Mouse (Mus musculus): ENCODE results near the gene Fgfr2. TPM values are rescaled to one million over a fixed set of nuclear protein-coding genes. Genes with fewer than 3 reads are reported as not detected.
A peak's percentile ranks its signal among the peaks of the same experiment; 100 is the strongest.

The Fgfr2 gene
- polyA plus RNA-seq, 1 experiment from 2014 or later = 121 TPM

GRCm38 (mm10) chr7:130257991-130258703, 2865.0 kb downstream of the Fgfr2 start:
- Histone ChIP-seq H3K4me3 (peak overlapping the region; percentile 13; the same call in 1 of the 2 replicates), H3K4me2 (replicated peaks) (peak overlapping the region; percentile 77), H3K9me3 (no peaks in the 10 kb centered on the region), H3K27ac (peak overlapping the region; percentile 41; the same call in 1 of the 2 replicates), H3K27me3 (0 out of 2 replicates have a peak, but pooled peaks cover 3% of the 10 kb centered on the region), H3K36me3 (0 out of 2 replicates have a peak, but pooled peaks cover 17% of the 10 kb centered on the region), H3K4me1 (peaks cover 69% of the 10 kb centered on the region), H3K9ac (no peak overlapping the region)
- 10% methylated on average over 8 of the region's 8 CpGs for WGBS
- ATAC-seq (ENCODE audit: insufficient number of reproducible peaks, insufficient read depth, low FRiP score, low TSS enrichment) = no peak

GRCm38 (mm10) chr7:130253264-130253663, 2869.9 kb downstream of the Fgfr2 start:
- Histone ChIP-seq H3K36me3 (0 out of 2 replicates have a peak, but pooled peaks cover 8% of the 10 kb centered on the region), H3K9me3 (no peaks in the 10 kb centered on the region), H3K27ac (no peak overlapping the region), H3K27me3 (no peaks in the 10 kb centered on the region), H3K4me2 (replicated peaks) (no peak overlapping the region), H3K9ac (no peak overlapping the region), H3K4me3 (no peak overlapping the region), H3K4me1 (peaks cover 72% of the 10 kb centered on the region)
- 38% methylated on average over 4 of the region's 4 CpGs for WGBS
- no peak for ATAC-seq (ENCODE audit: insufficient number of reproducible peaks, insufficient read depth, low FRiP score, low TSS enrichment)

GRCm38 (mm10) chr7:130251936-130252523, 2871.1 kb downstream of the Fgfr2 start:
- no peaks in the 10 kb centered on the region for H3K9me3 ChIP-seq
- H3K27ac ChIP-seq = no peak overlapping the region
- H3K27me3 ChIP-seq = no peaks in the 10 kb centered on the region
- WGBS = 55% methylated on average over 3 of the region's 3 CpGs
- 0 out of 2 replicates have a peak, but pooled peaks cover 8% of the 10 kb centered on the region for H3K36me3 ChIP-seq
- no peak overlapping the region for H3K4me2 ChIP-seq (replicated peaks)
- H3K4me1 ChIP-seq = peaks cover 72% of the 10 kb centered on the region
- no peak overlapping the region for H3K9ac ChIP-seq
- H3K4me3 ChIP-seq = no peak overlapping the region
- ATAC-seq (ENCODE audit: insufficient number of reproducible peaks, insufficient read depth, low FRiP score, low TSS enrichment) = no peak

- Histone ChIP-seq H3K27me3 (no peaks in the 10 kb centered on the region), H3K36me3 (0 out of 2 replicates have a peak, but pooled peaks cover 4% of the 10 kb centered on the region), H3K4me1 (peaks cover 76% of the 10 kb centered on the region), H3K4me2 (replicated peaks) (0 out of 2 replicates have a peak overlapping the region, but pooled peaks have one; percentile 11), H3K4me3 (no peak overlapping the region), H3K27ac (0 out of 2 replicates have a peak overlapping the region, but pooled peaks have one; percentile 11), H3K9me3 (no peaks in the 10 kb centered on the region), H3K9ac (no peak overlapping the region)
- no peak for ATAC-seq (ENCODE audit: insufficient number of reproducible peaks, insufficient read depth, low FRiP score, low TSS enrichment)
- WGBS = 36% methylated on average over 4 of the region's 4 CpGs
Measured at GRCm38 (mm10) chr7:130250994-130251393, 2872.2 kb downstream of the Fgfr2 start.

GRCm38 (mm10) chr7:130248403-130248802, 2874.7 kb downstream of the Fgfr2 start:
- Histone ChIP-seq H3K9me3 (no peaks in the 10 kb centered on the region), H3K4me2 (replicated peaks) (no peak overlapping the region), H3K36me3 (no peaks in the 10 kb centered on the region), H3K27ac (no peak overlapping the region), H3K4me1 (peaks cover 84% of the 10 kb centered on the region), H3K9ac (peak overlapping the region; percentile 4; the same call in 1 of the 2 replicates), H3K27me3 (no peaks in the 10 kb centered on the region), H3K4me3 (no peak overlapping the region)
- WGBS = 71% methylated on average over 7 of the region's 7 CpGs
- no peak for ATAC-seq (ENCODE audit: insufficient number of reproducible peaks, insufficient read depth, low FRiP score, low TSS enrichment)

GRCm38 (mm10) chr7:130247831-130248230, 2875.3 kb downstream of the Fgfr2 start:
- Histone ChIP-seq H3K4me2 (replicated peaks) (no peak overlapping the region), H3K4me3 (no peak overlapping the region), H3K9me3 (no peaks in the 10 kb centered on the region), H3K4me1 (peaks cover 82% of the 10 kb centered on the region), H3K36me3 (no peaks in the 10 kb centered on the region), H3K9ac (no peak overlapping the region), H3K27me3 (no peaks in the 10 kb centered on the region), H3K27ac (no peak overlapping the region)
- 67% methylated on average over 10 of the region's 10 CpGs for WGBS
- ATAC-seq (ENCODE audit: insufficient number of reproducible peaks, insufficient read depth, low FRiP score, low TSS enrichment) = no peak

- no peaks in the 10 kb centered on the region for H3K27me3 ChIP-seq
- no peak overlapping the region for H3K9ac ChIP-seq
- H3K4me2 ChIP-seq (replicated peaks) = no peak overlapping the region
- no peak for ATAC-seq (ENCODE audit: insufficient number of reproducible peaks, insufficient read depth, low FRiP score, low TSS enrichment)
- no peaks in the 10 kb centered on the region for H3K36me3 ChIP-seq
- WGBS = 74% methylated on average over 7 of the region's 7 CpGs
- H3K27ac ChIP-seq = no peak overlapping the region
- no peaks in the 10 kb centered on the region for H3K9me3 ChIP-seq
- no peak overlapping the region for H3K4me3 ChIP-seq
- H3K4me1 ChIP-seq = peaks cover 68% of the 10 kb centered on the region
Measured at GRCm38 (mm10) chr7:130246483-130246882, 2876.7 kb downstream of the Fgfr2 start.

- WGBS = 68% methylated on average over 7 of the region's 7 CpGs
- no peak overlapping the region for H3K4me2 ChIP-seq (replicated peaks)
- H3K27ac ChIP-seq = no peak overlapping the region
- H3K36me3 ChIP-seq = peaks cover 5% of the 10 kb centered on the region; the same call in 1 of the 2 replicates
- H3K4me3 ChIP-seq = no peak overlapping the region
- H3K4me1 ChIP-seq = peaks cover 50% of the 10 kb centered on the region
- no peak overlapping the region; the same call in 1 of the 2 replicates for H3K9ac ChIP-seq
- H3K27me3 ChIP-seq = no peaks in the 10 kb centered on the region
- no peak for ATAC-seq (ENCODE audit: insufficient number of reproducible peaks, insufficient read depth, low FRiP score, low TSS enrichment)
- H3K9me3 ChIP-seq = no peaks in the 10 kb centered on the region
Measured at GRCm38 (mm10) chr7:130244545-130244944, 2878.6 kb downstream of the Fgfr2 start.

- H3K4me3 ChIP-seq = no peak overlapping the region
- no peak overlapping the region for H3K27ac ChIP-seq
- H3K4me1 ChIP-seq = peaks cover 46% of the 10 kb centered on the region
- H3K9ac ChIP-seq = no peak overlapping the region
- 54% methylated on average over 4 of the region's 4 CpGs for WGBS
- H3K9me3 ChIP-seq = no peaks in the 10 kb centered on the region
- peaks cover 5% of the 10 kb centered on the region; the same call in 1 of the 2 replicates for H3K36me3 ChIP-seq
- no peak for ATAC-seq (ENCODE audit: insufficient number of reproducible peaks, insufficient read depth, low FRiP score, low TSS enrichment)
- no peak overlapping the region for H3K4me2 ChIP-seq (replicated peaks)
- H3K27me3 ChIP-seq = no peaks in the 10 kb centered on the region
Measured at GRCm38 (mm10) chr7:130243811-130244210, 2879.3 kb downstream of the Fgfr2 start.

DNA sequence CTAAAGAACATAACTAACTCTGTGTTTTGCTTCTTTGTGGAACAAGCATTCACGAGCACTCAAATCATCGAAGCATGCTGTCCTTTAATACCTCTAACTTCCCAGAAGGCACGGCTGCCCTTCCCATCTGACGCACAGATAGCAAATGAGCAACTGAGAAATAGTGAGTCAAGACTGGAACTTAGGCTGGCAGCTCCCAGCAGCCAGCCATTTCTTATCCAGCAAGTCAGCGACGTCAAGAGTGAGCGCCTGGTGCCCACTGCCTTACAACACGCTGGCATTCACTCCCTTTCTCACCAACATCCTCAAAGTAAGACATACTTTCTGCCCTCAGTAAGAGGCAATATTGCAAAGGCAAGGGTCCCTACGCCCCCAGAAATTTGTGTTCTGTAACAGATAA, 2883.0 kb downstream of the Fgfr2 start:
- peaks cover 23% of the 10 kb centered on the region for H3K4me1 ChIP-seq

GRCm38 (mm10) chr7:130237244-130237643, 2885.9 kb downstream of the Fgfr2 start:
- WGBS = 77% methylated on average over 5 of the region's 5 CpGs
- ATAC-seq (ENCODE audit: insufficient number of reproducible peaks, insufficient read depth, low FRiP score, low TSS enrichment) = no peak
- H3K4me1 ChIP-seq = peaks cover 10% of the 10 kb centered on the region; the same call in 1 of the 2 replicates

More for the DNA sequence above, 2883.0 kb downstream of the Fgfr2 start:
- Histone ChIP-seq H3K36me3 (peaks cover 5% of the 10 kb centered on the region; the same call in 1 of the 2 replicates), H3K4me2 (replicated peaks) (no peak overlapping the region), H3K9ac (no peak overlapping the region), H3K27ac (no peak overlapping the region), H3K9me3 (no peaks in the 10 kb centered on the region), H3K4me3 (no peak overlapping the region), H3K27me3 (no peaks in the 10 kb centered on the region)
- 88% methylated on average over 9 of the region's 9 CpGs for WGBS
- no peak for ATAC-seq (ENCODE audit: insufficient number of reproducible peaks, insufficient read depth, low FRiP score, low TSS enrichment)

GRCm38 (mm10) chr7:130233777-130234176, 2889.4 kb downstream of the Fgfr2 start:
- H3K36me3 ChIP-seq = no peaks in the 10 kb centered on the region
- H3K4me2 ChIP-seq (replicated peaks) = no peak overlapping the region
- ATAC-seq (ENCODE audit: insufficient number of reproducible peaks, insufficient read depth, low FRiP score, low TSS enrichment) = no peak
- H3K4me1 ChIP-seq = peaks cover 11% of the 10 kb centered on the region; the same call in 1 of the 2 replicates
- WGBS = 41% methylated on average over 7 of the region's 7 CpGs
- H3K4me3 ChIP-seq = no peak overlapping the region
- H3K9ac ChIP-seq = no peak overlapping the region
- H3K27ac ChIP-seq = no peak overlapping the region
- H3K27me3 ChIP-seq = no peaks in the 10 kb centered on the region
- no peaks in the 10 kb centered on the region for H3K9me3 ChIP-seq

More at GRCm38 (mm10) chr7:130237244-130237643, 2885.9 kb downstream of the Fgfr2 start:
- no peak overlapping the region for H3K9ac ChIP-seq
- no peak overlapping the region for H3K4me3 ChIP-seq
- no peak overlapping the region for H3K4me2 ChIP-seq (replicated peaks)
- no peaks in the 10 kb centered on the region for H3K9me3 ChIP-seq
- H3K27ac ChIP-seq = no peak overlapping the region
- no peaks in the 10 kb centered on the region for H3K27me3 ChIP-seq
- H3K36me3 ChIP-seq = peaks cover 5% of the 10 kb centered on the region; the same call in 1 of the 2 replicates

All from embryonic facial prominence, embryonic 12.5 days (tissue).